Mouse (Mus musculus) heart, postnatal 25 days (tissue): Measurements from ENCODE around the gene Fkbp2. TPM values are rescaled to one million over a fixed set of nuclear protein-coding genes. Genes with fewer than 3 reads are reported as not detected.

Experiments
- DNase-seq: peaks from one replicate; pipeline ENCODE4 v3.0.0; 2022; ENCODE audit warnings: low spot score
- intact Hi-C: fragments of 180-260 bp; cut with DNase I; formaldehyde crosslinking; loops from one replicate; pipeline ENCODE4 v1.15.1; 2025
- total RNA-seq, 2 experiments: library from RNA; stranded (reverse); gene quantifications; 2 replicates each; pipeline ENCODE4 v1.2.3; 2021

Fkbp2 gene
- total RNA-seq, 2 experiments from 2014 or later = 16.5 to 22.2 TPM

- intact Hi-C loops = loop anchor here (5.0 kb wide), 1 partner anchor 701 kb away; no protein-coding TSS in a partner anchor
These were observed 32.1 kb downstream of the Fkbp2 start for GRCm38 (mm10) chr19:6948186-6948585.

DNA sequence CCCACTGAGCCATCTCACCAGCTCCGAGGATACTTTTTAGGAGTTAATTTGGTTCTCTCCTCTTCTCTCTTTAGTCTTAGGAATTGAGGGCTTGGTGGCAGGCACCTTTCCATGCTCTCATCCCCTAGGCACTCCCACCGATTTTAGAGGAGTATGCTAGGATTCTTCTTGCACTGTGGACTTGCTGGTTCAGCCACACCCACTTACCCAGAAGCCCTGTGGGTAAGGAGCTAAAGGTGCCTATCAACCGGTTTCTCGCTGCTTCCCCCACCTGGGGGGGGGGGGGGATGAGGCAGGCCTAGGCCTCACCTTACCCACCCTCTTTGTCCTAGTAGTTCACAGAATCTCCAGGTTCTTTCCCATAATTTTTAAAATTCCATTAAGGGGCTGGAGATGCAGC, 32.6 kb downstream of the Fkbp2 start:
- intact Hi-C loops = loop anchor here (5.0 kb wide), 1 partner anchor 700 kb away; no protein-coding TSS in a partner anchor

More at GRCm38 (mm10) chr19:6948186-6948585, 32.1 kb downstream of the Fkbp2 start:
- DNase-seq = no peak

GRCm38 (mm10) chr19:6943709-6944108, 36.6 kb downstream of the Fkbp2 start:
- DNase-seq = no peak
- intact Hi-C loops = no loop called here

More for the DNA sequence above, 32.6 kb downstream of the Fkbp2 start:
- DNase-seq = no peak

GRCm38 (mm10) chr19:6942764-6943163, 37.5 kb downstream of the Fkbp2 start:
- no peak for DNase-seq
- intact Hi-C loops = no loop called here

GRCm38 (mm10) chr19:6942249-6942691, 38.0 kb downstream of the Fkbp2 start, which contains the start of gene Gpr137:
Gpr137 (minus strand) TSS chr19:6942480.
- DNase-seq = peak; percentile 96
- intact Hi-C loops = no loop called here

GRCm38 (mm10) chr19:6941372-6942248, 38.7 kb downstream of the Fkbp2 start, which contains the start of gene Bad:
Bad (plus strand) TSS chr19:6941861.
- DNase-seq = peak; percentile 85
- intact Hi-C loops = loop anchor here (1.0 kb wide), 1 partner anchor 10 kb away; no protein-coding TSS in a partner anchor

- DNase-seq = no peak
- intact Hi-C loops = loop anchor here (1.0 kb wide), 1 partner anchor 11 kb away; no protein-coding TSS in a partner anchor
These were observed 39.6 kb downstream of the Fkbp2 start for GRCm38 (mm10) chr19:6940396-6941351.

GRCm38 (mm10) chr19:6939106-6940002, 40.9 kb downstream of the Fkbp2 start:
- DNase-seq = no peak
- intact Hi-C loops = no loop called here

DNA sequence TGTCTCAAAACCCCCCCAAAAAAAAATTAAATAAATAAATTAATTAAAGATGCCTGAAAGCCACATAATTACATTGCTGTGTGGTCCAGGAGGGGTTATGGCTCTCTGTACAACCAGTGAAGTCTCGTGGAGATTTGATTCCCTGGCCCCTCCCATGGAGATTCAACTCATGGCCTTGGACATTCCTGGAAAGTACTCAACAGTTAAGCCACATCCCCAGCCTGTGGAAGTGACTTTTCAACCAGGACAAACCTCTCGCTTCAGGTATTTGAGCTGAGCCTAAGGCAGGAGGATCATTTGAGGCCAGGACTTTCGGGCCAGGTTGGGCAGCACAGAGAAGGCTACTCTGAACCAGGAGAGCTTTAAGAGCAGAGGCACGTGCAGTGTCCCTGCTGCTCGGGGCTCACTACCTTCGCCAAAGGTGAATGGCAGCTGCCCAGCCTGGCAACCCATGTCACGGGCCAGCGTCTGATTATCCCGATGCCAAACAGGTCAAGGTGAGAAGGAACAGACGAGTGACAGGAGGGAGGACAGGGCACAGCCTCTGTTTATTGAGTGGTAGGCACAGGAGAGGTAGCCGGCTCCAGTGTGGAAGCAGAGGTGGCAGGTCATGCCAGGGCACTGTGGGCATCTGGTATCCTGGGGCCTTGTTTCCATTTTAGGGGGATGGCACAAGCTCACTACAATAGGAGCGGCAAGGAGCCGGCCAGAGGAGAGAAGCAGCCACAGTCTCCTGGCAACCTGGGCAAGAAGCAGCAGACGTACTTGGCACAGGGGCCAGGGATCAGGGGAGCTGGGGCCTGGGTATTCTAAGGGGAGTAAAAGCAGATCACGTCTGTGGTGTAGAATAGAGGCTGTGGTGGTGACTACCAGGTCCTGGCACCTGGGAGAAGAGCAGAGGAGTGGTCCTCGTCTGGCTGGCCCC, 42.5 kb downstream of the Fkbp2 start:
- intact Hi-C loops = no loop called here

GRCm38 (mm10) chr19:6936299-6936698, 44.0 kb downstream of the Fkbp2 start:
- no peak for DNase-seq
- intact Hi-C loops = no loop called here

More for the DNA sequence above, 42.5 kb downstream of the Fkbp2 start:
- DNase-seq = no peak

DNA sequence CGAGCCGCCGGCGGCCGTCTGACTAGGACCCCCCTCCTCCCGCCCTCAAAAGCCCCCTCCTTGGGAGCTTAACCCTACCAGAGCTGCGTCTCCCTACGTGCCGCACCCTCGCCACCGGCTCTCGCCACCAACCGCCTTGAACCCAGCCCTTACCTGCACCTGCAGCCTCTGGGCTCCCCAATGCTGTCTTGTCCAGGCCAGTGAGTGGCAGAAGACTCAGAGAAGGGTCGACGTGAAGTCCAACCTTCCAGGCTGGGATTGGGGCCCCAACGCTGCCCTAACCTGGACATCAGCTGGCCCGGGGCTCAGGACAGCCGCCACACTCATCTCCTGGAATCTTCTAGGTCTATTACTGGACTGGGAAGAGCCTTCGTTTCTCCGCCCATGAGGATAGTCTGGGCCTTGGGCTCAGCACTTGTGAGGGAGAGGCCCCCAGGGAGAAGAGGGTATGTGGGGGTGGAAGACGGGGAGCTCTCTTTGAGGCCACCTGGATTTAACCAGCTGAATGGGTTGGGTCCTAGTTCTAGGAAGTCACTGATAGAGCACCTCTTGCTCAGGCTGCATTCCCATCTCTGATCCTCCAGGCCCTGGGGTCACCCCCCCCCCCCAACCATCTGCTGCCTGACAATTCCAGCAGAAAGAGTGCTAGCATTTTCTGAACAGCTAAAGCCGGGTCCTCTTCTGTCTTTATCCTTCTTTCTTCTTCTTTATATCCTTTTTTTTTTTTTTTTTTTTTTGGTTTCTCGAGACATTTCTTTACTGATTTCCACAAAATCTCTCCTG, 45.9 kb downstream of the Fkbp2 start, which contains the start of gene Kcnk4:
TSS of gene Kcnk4 (minus strand) at position 321 of the 783 bp plus-strand sequence.
- intact Hi-C loops = no loop called here
- DNase-seq = no peak

DNA sequence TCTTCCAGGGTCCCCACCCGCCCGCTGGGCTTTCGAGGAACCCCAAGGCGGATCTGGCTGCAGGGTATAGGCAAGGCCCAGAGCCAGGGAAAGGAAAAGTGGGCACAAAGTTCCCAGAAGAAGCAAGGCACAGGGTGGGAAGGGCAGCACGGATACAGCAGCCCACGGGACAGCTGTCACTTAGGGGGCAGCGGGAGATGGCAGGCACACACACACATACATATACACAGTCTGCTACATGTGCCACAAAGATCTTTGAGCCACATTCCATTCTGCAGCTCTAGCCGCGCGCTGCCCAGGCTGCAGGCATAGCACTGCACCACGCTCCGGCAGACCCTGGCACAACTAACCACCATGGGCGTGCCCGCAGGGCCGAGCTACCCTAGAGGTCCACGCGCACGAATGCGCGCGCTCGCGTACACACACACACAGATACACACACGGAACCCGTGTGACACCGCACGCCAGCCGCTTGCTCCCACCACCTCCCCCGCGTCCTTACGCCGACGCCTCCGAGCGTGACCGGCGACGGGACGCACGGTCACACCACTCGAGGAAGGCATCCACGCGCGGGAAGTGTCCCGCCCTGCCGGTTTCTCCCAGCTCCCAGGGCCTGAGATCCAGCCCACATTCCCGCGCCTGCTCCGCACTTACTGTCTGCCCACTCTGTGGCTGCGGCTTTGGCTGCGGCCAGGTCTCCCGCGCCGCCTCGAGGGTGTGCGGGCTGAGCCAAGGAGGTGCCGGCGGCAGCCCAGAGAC, 46.7 kb downstream of the Fkbp2 start:
- intact Hi-C loops = no loop called here
- DNase-seq = no peak

DNA sequence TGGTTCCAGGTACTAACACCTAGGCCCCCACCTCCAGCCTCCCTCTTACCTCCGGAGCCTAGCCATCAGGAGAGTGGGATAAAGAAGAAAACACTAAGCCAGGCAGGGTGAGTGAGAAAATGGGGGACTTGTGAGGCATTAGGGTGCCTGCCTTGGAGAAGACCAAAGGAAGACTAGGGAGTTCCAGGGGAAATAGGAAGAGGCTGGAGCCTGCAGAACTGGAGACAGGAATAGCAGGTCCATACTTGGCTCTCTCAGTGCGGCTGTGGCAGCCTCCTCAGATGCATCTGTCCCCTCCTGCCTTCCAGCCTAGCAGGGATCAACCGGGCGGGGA, 47.2 kb downstream of the Fkbp2 start:
- intact Hi-C loops = no loop called here

DNA sequence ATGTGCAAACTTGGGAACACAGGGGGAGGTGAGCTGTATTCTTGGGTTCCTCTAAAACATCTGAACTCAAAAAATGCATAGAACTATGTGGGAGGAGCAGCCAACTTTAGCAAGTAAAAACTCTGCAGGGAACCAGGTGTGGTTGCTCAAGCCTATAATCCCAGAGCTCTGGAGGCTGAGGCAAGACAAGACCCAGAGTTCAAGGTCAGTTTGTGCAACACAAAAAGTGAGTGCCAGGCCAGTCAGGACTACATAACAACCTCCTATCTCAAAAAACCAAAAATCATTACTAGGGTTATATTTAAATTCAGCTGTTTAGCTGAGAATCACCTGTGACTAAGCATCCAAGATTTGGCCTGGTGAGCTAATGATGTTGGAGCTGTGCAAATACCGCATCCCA, 48.3 kb downstream of the Fkbp2 start:
- intact Hi-C loops = no loop called here
- no peak for DNase-seq

More for the DNA sequence above, 47.2 kb downstream of the Fkbp2 start:
- DNase-seq = no peak

DNA sequence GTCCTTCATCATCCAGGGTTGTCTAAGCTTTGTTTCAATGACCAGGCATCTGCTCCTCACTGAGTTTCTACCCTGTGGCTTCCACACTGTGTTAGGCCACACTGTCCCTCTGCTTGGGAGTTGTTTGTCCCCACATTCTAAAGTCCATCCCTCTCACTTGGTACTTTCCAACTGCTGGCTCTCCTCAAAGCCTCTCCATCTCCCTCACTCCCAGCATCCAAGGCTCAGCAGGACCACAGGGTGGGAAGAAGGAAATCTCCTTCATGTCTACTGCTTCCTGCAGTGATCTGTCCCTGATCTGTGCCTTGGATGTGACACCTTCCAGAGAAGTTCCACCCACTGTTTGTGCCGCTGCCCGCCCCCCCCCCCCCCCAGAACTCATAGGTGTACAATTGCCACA, 49.3 kb downstream of the Fkbp2 start:
- DNase-seq = no peak
- intact Hi-C loops = no loop called here

- DNase-seq = no peak
- intact Hi-C loops = no loop called here
These were observed 52.2 kb downstream of the Fkbp2 start for GRCm38 (mm10) chr19:6928080-6928479.
